Mouse (Mus musculus) heart, embryonic 15.5 days (tissue): ENCODE measurements around the gene Tspan4. TPM values are rescaled to one million over a fixed set of nuclear protein-coding genes. Genes with fewer than 3 reads are reported as not detected.

Experiments used
- ATAC-seq: fragments of 200-750 bp; cut with Nextera tagmentation; replicated peaks from 2 replicates; pipeline ENCODE4 v1.8.0; 2017; ENCODE audit warnings: low read depth, moderate TSS enrichment; ENCODE audit not compliant: insufficient number of reproducible peaks, insufficient read depth, low FRiP score
- H3K27ac ChIP-seq: fragments of 300-500 bp; sonication (generic); 2 replicates; pipeline ENCODE4 v1.5.1; 2015; ENCODE audit warnings: mild to moderate bottlenecking, inconsistent platforms
- H3K27me3 ChIP-seq: fragments of 300-500 bp; sonication (generic); 2 replicates; pipeline ENCODE4 v1.6.1; 2015; ENCODE audit warnings: inconsistent platforms
- H3K36me3 ChIP-seq: fragments of 300-500 bp; sonication (generic); 2 replicates; pipeline ENCODE4 v1.6.1; 2015; ENCODE audit warnings: mild to moderate bottlenecking, inconsistent platforms
- H3K4me1 ChIP-seq: fragments of 300-500 bp; sonication (generic); replicated peaks from 2 replicates; pipeline ENCODE4 v1.6.1; 2015; ENCODE audit warnings: inconsistent platforms
- H3K4me2 ChIP-seq: fragments of 300-500 bp; sonication (generic); 2 replicates; pipeline ENCODE4 v1.6.1; 2015; ENCODE audit warnings: inconsistent platforms, mild to moderate bottlenecking, moderate library complexity
- H3K4me3 ChIP-seq: fragments of 300-500 bp; sonication (generic); 2 replicates; pipeline ENCODE4 v1.5.1; 2015; ENCODE audit warnings: mild to moderate bottlenecking, inconsistent platforms
- H3K9ac ChIP-seq: fragments of 300-500 bp; sonication (generic); 2 replicates; pipeline ENCODE4 v1.6.1; 2015; ENCODE audit warnings: mild to moderate bottlenecking, inconsistent platforms
- H3K9me3 ChIP-seq: fragments of 300-500 bp; sonication (generic); replicated peaks from 2 replicates; pipeline ENCODE4 v1.6.1; 2016; ENCODE audit warnings: inconsistent platforms
- whole genome bisulfite sequencing: fragments of 180-500 bp; shearing (Covaris S2); methylation state at CpG from one replicate; pipeline ENCODE4 v1.1.7; 2015; ENCODE audit warnings: mixed read lengths; 5-methylcytosine and 5-hydroxymethylcytosine counted together
- polyA plus RNA-seq: library from polyadenylated mRNA; unstranded; fragments of >200 nt; fragmentation: Nextera tagmentation; extraction: Ambion mirVana; gene quantifications from 2 replicates; pipeline ENCODE4 v1.2.1, GENCODE M21; 2015

Tspan4 gene
- polyA plus RNA-seq, 1 experiment from 2014 or later = 48.9 TPM

GRCm38 (mm10) chr7:141456739-141457138, 18.3 kb upstream of the Tspan4 start:
- Histone ChIP-seq H3K27me3 (peaks cover 3% of the 10 kb centered on the region), H3K4me2 (peak overlapping the region; percentile 91), H3K4me3 (no peak overlapping the region), H3K36me3 (peaks cover 18% of the 10 kb centered on the region), H3K27ac (no peak overlapping the region), H3K9ac (no peak overlapping the region; the same call in 1 of the 2 replicates), H3K9me3 (no peaks in the 10 kb centered on the region), H3K4me1 (peaks cover 32% of the 10 kb centered on the region)
- ATAC-seq = no peak
- WGBS = 79% methylated on average over 6 of the region's 6 CpGs

- Histone ChIP-seq H3K4me3 (no peak overlapping the region), H3K4me1 (peaks cover 37% of the 10 kb centered on the region), H3K4me2 (no peak overlapping the region), H3K27me3 (peaks cover 7% of the 10 kb centered on the region), H3K27ac (no peak overlapping the region), H3K36me3 (peaks cover 13% of the 10 kb centered on the region; the same call in 1 of the 2 replicates), H3K9ac (no peak overlapping the region), H3K9me3 (no peaks in the 10 kb centered on the region)
- no peak for ATAC-seq
- WGBS = 88% methylated on average over 14 of the region's 14 CpGs
Measured at GRCm38 (mm10) chr7:141457236-141457635, 17.8 kb upstream of the Tspan4 start.

- Histone ChIP-seq H3K27me3 (peaks cover 15% of the 10 kb centered on the region), H3K27ac (no peak overlapping the region)
Measured at GRCm38 (mm10) chr7:141457986-141458660, 16.9 kb upstream of the Tspan4 start.

GRCm38 (mm10) chr7:141458661-141459060, 16.4 kb upstream of the Tspan4 start:
- no peak overlapping the region for H3K4me2 ChIP-seq
- H3K27ac ChIP-seq = no peak overlapping the region
- no peak overlapping the region for H3K9ac ChIP-seq
- peaks cover 45% of the 10 kb centered on the region for H3K4me1 ChIP-seq
- H3K36me3 ChIP-seq = peaks cover 12% of the 10 kb centered on the region; the same call in 1 of the 2 replicates
- H3K4me3 ChIP-seq = no peak overlapping the region
- ATAC-seq = no peak
- no peaks in the 10 kb centered on the region for H3K9me3 ChIP-seq
- H3K27me3 ChIP-seq = peaks cover 20% of the 10 kb centered on the region
- WGBS = 88% methylated on average over 11 of the region's 11 CpGs

More at GRCm38 (mm10) chr7:141457986-141458660, 16.9 kb upstream of the Tspan4 start:
- Histone ChIP-seq H3K4me3 (no peak overlapping the region), H3K9ac (no peak overlapping the region), H3K4me2 (no peak overlapping the region), H3K4me1 (peaks cover 41% of the 10 kb centered on the region), H3K9me3 (no peaks in the 10 kb centered on the region), H3K36me3 (peaks cover 12% of the 10 kb centered on the region; the same call in 1 of the 2 replicates)
- 77% methylated on average over 15 of the region's 15 CpGs for WGBS
- ATAC-seq = no peak

- no peaks in the 10 kb centered on the region for H3K9me3 ChIP-seq
- H3K27me3 ChIP-seq = peaks cover 26% of the 10 kb centered on the region
- WGBS = 87% methylated on average over 17 of the region's 17 CpGs
- no peak overlapping the region for H3K9ac ChIP-seq
- no peak overlapping the region for H3K4me3 ChIP-seq
- no peak for ATAC-seq
- H3K27ac ChIP-seq = no peak overlapping the region
- peaks cover 12% of the 10 kb centered on the region; the same call in 1 of the 2 replicates for H3K36me3 ChIP-seq
- no peak overlapping the region for H3K4me2 ChIP-seq
- peaks cover 45% of the 10 kb centered on the region for H3K4me1 ChIP-seq
Measured at GRCm38 (mm10) chr7:141459301-141459711, 15.7 kb upstream of the Tspan4 start.

GRCm38 (mm10) chr7:141460001-141460390, 15.0 kb upstream of the Tspan4 start:
- Histone ChIP-seq H3K4me2 (no peak overlapping the region), H3K27me3 (peaks cover 33% of the 10 kb centered on the region), H3K4me1 (peaks cover 46% of the 10 kb centered on the region), H3K9ac (no peak overlapping the region), H3K27ac (no peak overlapping the region), H3K36me3 (peaks cover 12% of the 10 kb centered on the region; the same call in 1 of the 2 replicates), H3K4me3 (no peak overlapping the region), H3K9me3 (no peaks in the 10 kb centered on the region)
- 64% methylated on average over 5 of the region's 5 CpGs for WGBS
- ATAC-seq = no peak

- Histone ChIP-seq H3K27me3 (peaks cover 38% of the 10 kb centered on the region), H3K9me3 (no peaks in the 10 kb centered on the region), H3K9ac (peak within 1 kb of the TSS; percentile 65), H3K4me2 (peak within 1 kb of the TSS; percentile 99), H3K36me3 (peaks cover 12% of the 10 kb centered on the region; the same call in 1 of the 2 replicates), H3K4me1 (peaks cover 51% of the 10 kb centered on the region), H3K4me3 (peak within 1 kb of the TSS; percentile 66), H3K27ac (peak within 1 kb of the TSS; percentile 72)
- 68% methylated on average over 15 of the region's 15 CpGs for WGBS
- no peak for ATAC-seq
Measured at GRCm38 (mm10) chr7:141460391-141461113, 14.5 kb upstream of the Tspan4 start, which contains the start of gene Cracr2b. Cracr2b (plus strand) TSS chr7:141461094.

- Histone ChIP-seq H3K36me3 (peaks cover 12% of the 10 kb centered on the region; the same call in 1 of the 2 replicates), H3K4me2 (peak overlapping the region; percentile 99), H3K9ac (peak overlapping the region; percentile 65), H3K27ac (peak overlapping the region; percentile 72), H3K27me3 (peaks cover 43% of the 10 kb centered on the region), H3K4me1 (peaks cover 50% of the 10 kb centered on the region), H3K4me3 (peak overlapping the region; percentile 66), H3K9me3 (no peaks in the 10 kb centered on the region)
- no peak for ATAC-seq
- 2% methylated on average over 59 of the region's 59 CpGs for WGBS
Measured at GRCm38 (mm10) chr7:141461521-141462332, 13.3 kb upstream of the Tspan4 start.

GRCm38 (mm10) chr7:141462333-141462821, 12.7 kb upstream of the Tspan4 start:
- no peak for ATAC-seq
- no peaks in the 10 kb centered on the region for H3K9me3 ChIP-seq
- peaks cover 12% of the 10 kb centered on the region; the same call in 1 of the 2 replicates for H3K36me3 ChIP-seq
- H3K27me3 ChIP-seq = peaks cover 43% of the 10 kb centered on the region
- H3K4me1 ChIP-seq = peaks cover 50% of the 10 kb centered on the region
- H3K4me3 ChIP-seq = peak overlapping the region; percentile 66
- 18% methylated on average over 5 of the region's 5 CpGs for WGBS
- H3K9ac ChIP-seq = peak overlapping the region; percentile 65
- peak overlapping the region; percentile 72; the same call in 1 of the 2 replicates for H3K27ac ChIP-seq
- peak overlapping the region; percentile 99 for H3K4me2 ChIP-seq

GRCm38 (mm10) chr7:141463824-141464602, 11.0 kb upstream of the Tspan4 start:
- Histone ChIP-seq H3K9ac (peak overlapping the region; percentile 18; the same call in 1 of the 2 replicates), H3K4me2 (peak overlapping the region; percentile 59), H3K27me3 (peaks cover 43% of the 10 kb centered on the region), H3K9me3 (no peaks in the 10 kb centered on the region), H3K36me3 (peaks cover 7% of the 10 kb centered on the region; the same call in 1 of the 2 replicates), H3K27ac (peak overlapping the region; percentile 72), H3K4me1 (peaks cover 62% of the 10 kb centered on the region), H3K4me3 (peak overlapping the region; percentile 35)
- 35% methylated on average over 12 of the region's 12 CpGs for WGBS
- peak; percentile 15; the same call in 1 of the 2 replicates for ATAC-seq
